10 mouse cellular contexts compared by ENCODE assay signal in genomic region chr3:149115901-149116300, GRCm38 (mm10).
DNase-seq lines count a peak whose midpoint lies in the region; ATAC-seq and TF ChIP-seq lines count a peak whose summit lies in the region.
"Had no signal": no experiment of that assay in that cellular context is flagged by ENCODE, and none has a peak within 500 bp of the region (broad histone marks: within the 10 kb centered on the region; RNA-seq: fewer than 3 reads in every experiment).

No protein-coding gene starts in this region.

- no peak overlapping the region for H3K4me3 ChIP-seq in heart, embryonic 10.5 days
- no peak overlapping the region for H3K4me3 ChIP-seq in midbrain, embryonic 13.5 days (replicated peaks)
- H3K4me3 ChIP-seq: liver, embryonic 15.5 days had no signal

- H3K27me3 ChIP-seq in heart, embryonic 10.5 days (ENCODE audit: insufficient read depth, poor library complexity, severe bottlenecking): no peaks in the 10 kb centered on the region
- H3K27me3 ChIP-seq in midbrain, embryonic 13.5 days: no peaks in the 10 kb centered on the region
- H3K27me3 ChIP-seq: liver, embryonic 15.5 days had no signal

- no peak overlapping the region for H3K4me2 ChIP-seq in midbrain, embryonic 13.5 days (replicated peaks)
- H3K4me2 ChIP-seq: liver, embryonic 15.5 days; midbrain, embryonic 11.5 days had no signal

- H3K36me3 ChIP-seq in heart, embryonic 10.5 days: no peaks in the 10 kb centered on the region
- H3K36me3 ChIP-seq in midbrain, embryonic 13.5 days: no peaks in the 10 kb centered on the region
- H3K36me3 ChIP-seq: liver, embryonic 15.5 days had no signal

- no peak for TF ChIP-seq CTCF in brain, embryonic 14.5 days (IDR thresholded peaks at IDR 0.05; ENCODE audit: borderline replicate concordance, extremely low read depth, insufficient read depth, insufficient read length)

- H3K9ac ChIP-seq in midbrain, embryonic 13.5 days (replicated peaks): no peak overlapping the region
- H3K9ac ChIP-seq: liver, embryonic 15.5 days had no signal

- no peaks in the 10 kb centered on the region for H3K9me3 ChIP-seq in heart, embryonic 10.5 days
- H3K9me3 ChIP-seq in midbrain, embryonic 13.5 days: no peaks in the 10 kb centered on the region
- H3K9me3 ChIP-seq: liver, embryonic 15.5 days had no signal

- H3K27ac ChIP-seq in heart, embryonic 10.5 days: no peak overlapping the region
- no peak overlapping the region for H3K27ac ChIP-seq in midbrain, embryonic 13.5 days
- H3K27ac ChIP-seq: liver, embryonic 15.5 days had no signal

- no peak for ATAC-seq in midbrain, embryonic 13.5 days

- WGBS in heart, embryonic 10.5 days: 52% methylated on average over 12 of the region's 12 CpGs
- WGBS in midbrain, embryonic 13.5 days: 58% methylated on average over 12 of the region's 12 CpGs

- DNase-seq in kidney, adult 9 months: peak; percentile 30
- DNase-seq in kidney, adult 11 months: no peak
- peak; percentile 44 for DNase-seq in brain, embryonic 14.5 days (ENCODE audit: low read depth)
- peak; percentile 14 for DNase-seq in heart, embryonic 10.5 days (ENCODE audit: low spot score)
- DNase-seq in kidney, postnatal 25 days: peak; percentile 47 to 52
- DNase-seq in spleen, adult 18-20 months: no peak
- DNase-seq: thymus, postnatal 36 days had no signal

- TF ChIP-seq POLR2A in brain, embryonic 14.5 days (IDR thresholded peaks at IDR 0.05; ENCODE audit: borderline replicate concordance, extremely low read depth, insufficient read depth, insufficient read length, poor library complexity, severe bottlenecking): no peak

- H3K4me1 ChIP-seq in heart, embryonic 10.5 days: peaks cover 39% of the 10 kb centered on the region
- H3K4me1 ChIP-seq in midbrain, embryonic 13.5 days (replicated peaks): no peaks in the 10 kb centered on the region

Comparison
In these comparisons a context has a peak if more than half of its experiments do, and no peak if none do; other contexts are left out.
1. DNase-seq: peak in kidney, adult 9 months (single experiment), brain, embryonic 14.5 days (single experiment), heart, embryonic 10.5 days (single experiment) and kidney, postnatal 25 days (2 of 2); none in kidney, adult 11 months (single experiment) and spleen, adult 18-20 months (0 of 2).